Mouse (Mus musculus) kidney, postnatal 0 days (tissue): ENCODE results near the gene Setdb1. TPM values are rescaled to one million over a fixed set of nuclear protein-coding genes. Genes with fewer than 3 reads are reported as not detected.

Experiments used
- ATAC-seq: fragments of 200-750 bp; cut with Nextera tagmentation; replicated peaks from 2 replicates; pipeline ENCODE4 v1.8.0; 2017; ENCODE audit warnings: low read depth, moderate number of reproducible peaks, moderate TSS enrichment, moderate library complexity; ENCODE audit not compliant: low FRiP score
- DNase-seq: peaks from one replicate; pipeline ENCODE4 v3.0.0-alpha.2; 2016; ENCODE audit warnings: low spot score
- H3K27ac ChIP-seq: fragments of 300-500 bp; sonication (generic); 2 replicates; pipeline ENCODE4 v1.5.1; 2014; ENCODE audit warnings: mild to moderate bottlenecking
- H3K27me3 ChIP-seq: fragments of 300-500 bp; sonication (generic); 2 replicates; pipeline ENCODE4 v1.6.1; 2014; ENCODE audit warnings: low read length, mixed read lengths; ENCODE audit not compliant: insufficient read depth
- H3K36me3 ChIP-seq: fragments of 300-500 bp; sonication (generic); 2 replicates; pipeline ENCODE4 v1.6.1; 2014; ENCODE audit warnings: low read length, mixed read lengths; ENCODE audit not compliant: insufficient read depth
- H3K4me1 ChIP-seq: fragments of 300-500 bp; sonication (generic); replicated peaks from 2 replicates; pipeline ENCODE4 v1.6.1; 2014; ENCODE audit warnings: antibody characterized with exemption, low read length, mixed read lengths; ENCODE audit not compliant: insufficient read depth
- H3K4me2 ChIP-seq: fragments of 300-500 bp; sonication (generic); 2 replicates; pipeline ENCODE4 v1.6.1; 2014; ENCODE audit warnings: mild to moderate bottlenecking, low read length, moderate library complexity, mixed read lengths
- H3K4me3 ChIP-seq: fragments of 300-500 bp; sonication (generic); replicated peaks from 2 replicates; pipeline ENCODE4 v1.5.1; 2014; ENCODE audit warnings: low read depth, low read length
- H3K9ac ChIP-seq: fragments of 300-500 bp; sonication (generic); 2 replicates; pipeline ENCODE4 v1.6.1; 2014; ENCODE audit warnings: low read depth, low read length
- H3K9me3 ChIP-seq: fragments of 300-500 bp; sonication (generic); replicated peaks from 2 replicates; pipeline ENCODE4 v1.6.1; 2016; ENCODE audit warnings: low read length, inconsistent platforms, mixed read lengths
- CTCF ChIP-seq: IDR thresholded peaks from 2 replicates; pipeline ENCODE4 v1.5.1; 2016; ENCODE audit warnings: antibody characterized with exemption, low read depth, mild to moderate bottlenecking, moderate library complexity
- WGBS: fragments of 180-500 bp; shearing (Covaris S2); extraction: QIAGEN DNeasy Blood & Tissue Kit; methylation state at CpG from one replicate; pipeline ENCODE4 v1.1.7; 2014; 5-methylcytosine and 5-hydroxymethylcytosine counted together
- polyA plus RNA-seq: library from polyadenylated mRNA; unstranded; fragments of >200 nt; fragmentation: Nextera tagmentation; extraction: Ambion mirVana; gene quantifications from 2 replicates; pipeline ENCODE4 v1.2.1, GENCODE M21; 2015

Setdb1 gene
- polyA plus RNA-seq, 1 experiment from 2014 or later: 22.2 TPM

GRCm38 (mm10) chr3:95315094-95315843 is 41.7 kb downstream of the Setdb1 start:
- Histone ChIP-seq H3K9ac (peak overlapping the region; percentile 98), H3K4me3 (peak overlapping the region; percentile 83), H3K4me2 (peak overlapping the region; percentile 64), H3K27ac (peak overlapping the region; percentile 94), H3K4me1 (peaks cover 20% of the 10 kb centered on the region; the same call in 1 of the 2 replicates), H3K27me3 (no peaks in the 10 kb centered on the region), H3K9me3 (no peaks in the 10 kb centered on the region), H3K36me3 (peaks cover 5% of the 10 kb centered on the region)
- peak; percentile 95 for DNase-seq
- TF ChIP-seq CTCF: peak; percentile 56
- WGBS: under 1% methylated on average over 67 of the region's 71 CpGs
- peak; percentile 88 for ATAC-seq

GRCm38 (mm10) chr3:95314486-95315093 is 42.4 kb downstream of the Setdb1 start, which contains the start of gene Cers2:
Gene Cers2, plus strand, starts transcription at chr3:95314791.
- H3K4me3 ChIP-seq: peak within 1 kb of the TSS; percentile 83
- peak within 1 kb of the TSS; percentile 98 for H3K9ac ChIP-seq
- peak within 1 kb of the TSS; percentile 64 for H3K4me2 ChIP-seq
- no peaks in the 10 kb centered on the region for H3K27me3 ChIP-seq
- WGBS: 4% methylated on average over 27 of the region's 27 CpGs
- H3K9me3 ChIP-seq: no peaks in the 10 kb centered on the region
- TF ChIP-seq CTCF: no peak
- DNase-seq (peak; percentile 40), ATAC-seq (no peak; the same call in 1 of the 2 replicates)
- no peaks in the 10 kb centered on the region for H3K36me3 ChIP-seq
- peak within 1 kb of the TSS; percentile 94 for H3K27ac ChIP-seq
- peaks cover 20% of the 10 kb centered on the region; the same call in 1 of the 2 replicates for H3K4me1 ChIP-seq

GRCm38 (mm10) chr3:95314075-95314474 is 42.9 kb downstream of the Setdb1 start:
- 65% methylated on average over 6 of the region's 6 CpGs for WGBS
- DNase-seq (no peak), ATAC-seq (no peak)
- peaks cover 20% of the 10 kb centered on the region; the same call in 1 of the 2 replicates for H3K4me1 ChIP-seq
- peak overlapping the region; percentile 64; the same call in 1 of the 2 replicates for H3K4me2 ChIP-seq
- peak overlapping the region; percentile 83; the same call in 1 of the 2 replicates for H3K4me3 ChIP-seq
- H3K9ac ChIP-seq: no peak overlapping the region
- no peaks in the 10 kb centered on the region for H3K36me3 ChIP-seq
- H3K9me3 ChIP-seq: no peaks in the 10 kb centered on the region
- TF ChIP-seq CTCF: no peak
- H3K27ac ChIP-seq: no peak overlapping the region
- no peaks in the 10 kb centered on the region for H3K27me3 ChIP-seq

- Histone ChIP-seq H3K36me3 (no peaks in the 10 kb centered on the region), H3K4me2 (no peak overlapping the region), H3K9me3 (no peaks in the 10 kb centered on the region), H3K9ac (no peak overlapping the region), H3K4me1 (peaks cover 16% of the 10 kb centered on the region; the same call in 1 of the 2 replicates), H3K27ac (no peak overlapping the region), H3K27me3 (no peaks in the 10 kb centered on the region), H3K4me3 (no peak overlapping the region)
- 49% methylated on average over 7 of the region's 7 CpGs for WGBS
- no peak for TF ChIP-seq CTCF
- no peak for ATAC-seq
- no peak for DNase-seq
Observed at GRCm38 (mm10) chr3:95313476-95313875, 43.5 kb downstream of the Setdb1 start.

- no peak overlapping the region for H3K9ac ChIP-seq
- H3K27ac ChIP-seq: no peak overlapping the region
- H3K27me3 ChIP-seq: no peaks in the 10 kb centered on the region
- ATAC-seq: no peak
- no peak for DNase-seq
- H3K9me3 ChIP-seq: no peaks in the 10 kb centered on the region
- H3K4me3 ChIP-seq: no peak overlapping the region
- peaks cover 10% of the 10 kb centered on the region; the same call in 1 of the 2 replicates for H3K4me1 ChIP-seq
- WGBS: 70% methylated on average over 6 of the region's 6 CpGs
- no peak overlapping the region for H3K4me2 ChIP-seq
- no peaks in the 10 kb centered on the region for H3K36me3 ChIP-seq
- no peak for TF ChIP-seq CTCF
Observed at GRCm38 (mm10) chr3:95312623-95313022, 44.4 kb downstream of the Setdb1 start.

GRCm38 (mm10) chr3:95310968-95311882 is 45.8 kb downstream of the Setdb1 start:
- 69% methylated on average over 9 of the region's 9 CpGs for WGBS
- H3K9ac ChIP-seq: no peak overlapping the region
- H3K4me1 ChIP-seq: peaks cover 3% of the 10 kb centered on the region; the same call in 1 of the 2 replicates
- no peak overlapping the region for H3K27ac ChIP-seq
- DNase-seq (peak; percentile 90), ATAC-seq (peak; percentile 33)
- H3K4me2 ChIP-seq: no peak overlapping the region
- peak; percentile 85 for TF ChIP-seq CTCF
- H3K27me3 ChIP-seq: no peaks in the 10 kb centered on the region
- H3K4me3 ChIP-seq: no peak overlapping the region
- no peaks in the 10 kb centered on the region for H3K36me3 ChIP-seq
- no peaks in the 10 kb centered on the region for H3K9me3 ChIP-seq
